In genomic region chr17:84626857-84627305, GRCm38 (mm10) we compare ENCODE assay signal across 7 mouse cellular contexts. TPM values are rescaled to one million over a fixed set of nuclear protein-coding genes. Genes with fewer than 3 reads are reported as not detected.
DNase-seq lines count a peak whose midpoint lies in the region; ATAC-seq and TF ChIP-seq lines count a peak whose summit lies in the region.

No protein-coding gene starts in this region.

- DNase-seq in lung, postnatal 0 days (ENCODE audit: low spot score), result peak; percentile 27
- DNase-seq in lung, postnatal 14 days, result no peak
- DNase-seq in cerebellum, adult 8-10 months, result peak; percentile 33
- DNase-seq in stomach, postnatal 0 days (ENCODE audit: low spot score), result no peak
- DNase-seq in thymus, postnatal 25 days, result no peak

- ATAC-seq in lung, postnatal 0 days, result peak; percentile 43
- ATAC-seq in forebrain, embryonic 16.5 days, result peak; percentile 51
- no peak for ATAC-seq in limb, embryonic 15.5 days (ENCODE audit: insufficient number of reproducible peaks, low FRiP score, low TSS enrichment, low read depth)
- ATAC-seq in stomach, postnatal 0 days (ENCODE audit: low FRiP score, low TSS enrichment), result no peak

- H3K4me3 ChIP-seq in lung, postnatal 0 days (ENCODE audit: low read depth, low read length), result peak overlapping the region; percentile 47
- H3K4me3 ChIP-seq in forebrain, embryonic 16.5 days (replicated peaks; ENCODE audit: low read length), result peak overlapping the region; percentile 50
- peak overlapping the region; percentile 66 for H3K4me3 ChIP-seq in limb, embryonic 15.5 days
- H3K4me3 ChIP-seq in stomach, postnatal 0 days (ENCODE audit: low read depth, low read length), result peak overlapping the region; percentile 60

- H3K9ac ChIP-seq in lung, postnatal 0 days (replicated peaks; ENCODE audit: low read depth), result 0 out of 2 replicates have a peak overlapping the region, but pooled peaks have one; percentile 12
- peak overlapping the region; percentile 56 for H3K9ac ChIP-seq in forebrain, embryonic 16.5 days (replicated peaks; ENCODE audit: low read depth, low read length)
- H3K9ac ChIP-seq in limb, embryonic 15.5 days, result no peak overlapping the region
- peak overlapping the region; percentile 59 for H3K9ac ChIP-seq in stomach, postnatal 0 days (ENCODE audit: low read length)

- H3K4me2 ChIP-seq in lung, postnatal 0 days (replicated peaks; ENCODE audit: low read depth, low read length), result peak overlapping the region; percentile 78
- H3K4me2 ChIP-seq in forebrain, embryonic 16.5 days (ENCODE audit: low read length), result peak overlapping the region; percentile 58
- H3K4me2 ChIP-seq in limb, embryonic 15.5 days, result peak overlapping the region; percentile 76
- H3K4me2 ChIP-seq in stomach, postnatal 0 days (replicated peaks; ENCODE audit: low read depth), result peak overlapping the region; percentile 77

- H3K27ac ChIP-seq in lung, postnatal 0 days (ENCODE audit: low read length), result peak overlapping the region; percentile 38; the same call in 1 of the 2 replicates
- H3K27ac ChIP-seq in forebrain, embryonic 16.5 days (ENCODE audit: low read length), result no peak overlapping the region
- H3K27ac ChIP-seq in limb, embryonic 15.5 days, result peak overlapping the region; percentile 80
- peak overlapping the region; percentile 24; the same call in 1 of the 2 replicates for H3K27ac ChIP-seq in stomach, postnatal 0 days (replicated peaks)

- H3K9me3 ChIP-seq in lung, postnatal 0 days (ENCODE audit: low read length), result no peaks in the 10 kb centered on the region
- no peaks in the 10 kb centered on the region for H3K9me3 ChIP-seq in forebrain, embryonic 16.5 days (ENCODE audit: control insufficient read depth, low read length)
- no peaks in the 10 kb centered on the region for H3K9me3 ChIP-seq in limb, embryonic 15.5 days
- no peaks in the 10 kb centered on the region for H3K9me3 ChIP-seq in stomach, postnatal 0 days (ENCODE audit: control insufficient read depth, low read length)

- TF ChIP-seq CTCF in lung, postnatal 0 days (IDR thresholded peaks at IDR 0.05), result peak; percentile 34
- peak; percentile 52 for TF ChIP-seq CTCF in stomach, postnatal 0 days (IDR thresholded peaks at IDR 0.05; ENCODE audit: low read depth)

- H3K4me1 ChIP-seq in lung, postnatal 0 days (ENCODE audit: insufficient read depth, low read depth, low read length), result no peaks in the 10 kb centered on the region
- peaks cover 7% of the 10 kb centered on the region; the same call in 1 of the 2 replicates for H3K4me1 ChIP-seq in forebrain, embryonic 16.5 days (replicated peaks; ENCODE audit: control insufficient read depth, insufficient read depth, low read length)
- peaks cover 17% of the 10 kb centered on the region for H3K4me1 ChIP-seq in limb, embryonic 15.5 days
- 0 out of 2 replicates have a peak, but pooled peaks cover 4% of the 10 kb centered on the region for H3K4me1 ChIP-seq in stomach, postnatal 0 days (replicated peaks; ENCODE audit: control insufficient read depth, insufficient read depth)

- H3K27me3 ChIP-seq in lung, postnatal 0 days (replicated peaks; ENCODE audit: insufficient read depth, low read length), result no peaks in the 10 kb centered on the region
- no peaks in the 10 kb centered on the region for H3K27me3 ChIP-seq in forebrain, embryonic 16.5 days (replicated peaks; ENCODE audit: control insufficient read depth, insufficient read depth, low read length)
- no peaks in the 10 kb centered on the region for H3K27me3 ChIP-seq in limb, embryonic 15.5 days
- H3K27me3 ChIP-seq in stomach, postnatal 0 days (ENCODE audit: control insufficient read depth, insufficient read depth, low read length), result no peaks in the 10 kb centered on the region

- WGBS in lung, postnatal 0 days, result 21% methylated on average over 9 of the region's 9 CpGs
- 26% methylated on average over 9 of the region's 9 CpGs for WGBS in forebrain, embryonic 16.5 days
- 23% methylated on average over 9 of the region's 9 CpGs for WGBS in limb, embryonic 15.5 days
- 27% methylated on average over 9 of the region's 9 CpGs for WGBS in stomach, postnatal 0 days

- no peak for TF ChIP-seq EP300 in lung, postnatal 0 days (IDR thresholded peaks at IDR 0.05)
- TF ChIP-seq EP300 in stomach, postnatal 0 days (optimal IDR thresholded peaks at IDR 0.05), result no peak

- no peaks in the 10 kb centered on the region for H3K36me3 ChIP-seq in lung, postnatal 0 days (ENCODE audit: insufficient read depth, low read length)
- H3K36me3 ChIP-seq in forebrain, embryonic 16.5 days (ENCODE audit: control insufficient read depth, insufficient read depth), result no peaks in the 10 kb centered on the region
- H3K36me3 ChIP-seq in limb, embryonic 15.5 days, result no peaks in the 10 kb centered on the region
- H3K36me3 ChIP-seq in stomach, postnatal 0 days (ENCODE audit: control insufficient read depth, insufficient read depth, low read length), result no peaks in the 10 kb centered on the region

RNA-seq across cellular contexts. Expression of gene Dync2li1, which starts 0.6 kb away (rescaled TPM):
- polyA plus RNA-seq in lung, postnatal 0 days (2015; fragmentation: Nextera tagmentation; extraction: Ambion mirVana), result 29.0 and 33.8 TPM in 2 replicates
- 33.0 and 34.4 TPM in 2 replicates for polyA plus RNA-seq in forebrain, embryonic 16.5 days (2015; fragmentation: Nextera tagmentation; extraction: Ambion mirVana)
- polyA plus RNA-seq in limb, embryonic 15.5 days (2015; fragmentation: Nextera tagmentation; extraction: Ambion mirVana), result 26.8 and 29.1 TPM in 2 replicates
- polyA plus RNA-seq in stomach, postnatal 0 days (2015; fragmentation: Nextera tagmentation; extraction: Ambion mirVana), result 13.3 and 14.0 TPM in 2 replicates

RNA-seq across cellular contexts. Expression of gene Abcg8, which starts 49.2 kb away (rescaled TPM):
- polyA plus RNA-seq in lung, postnatal 0 days (2015; fragmentation: Nextera tagmentation; extraction: Ambion mirVana), result not detected in 2 replicates
- not detected in 2 replicates for polyA plus RNA-seq in forebrain, embryonic 16.5 days (2015; fragmentation: Nextera tagmentation; extraction: Ambion mirVana)
- polyA plus RNA-seq in limb, embryonic 15.5 days (2015; fragmentation: Nextera tagmentation; extraction: Ambion mirVana), result 0.10 TPM in 1 of 2 replicates, not detected in the other
- polyA plus RNA-seq in stomach, postnatal 0 days (2015; fragmentation: Nextera tagmentation; extraction: Ambion mirVana), result 0.08 and 0.13 TPM in 2 replicates

RNA-seq across cellular contexts. Expression of gene Abcg5, which starts 55.9 kb away (rescaled TPM):
- polyA plus RNA-seq in lung, postnatal 0 days (2015; fragmentation: Nextera tagmentation; extraction: Ambion mirVana), result 0.40 and 0.61 TPM in 2 replicates
- polyA plus RNA-seq in forebrain, embryonic 16.5 days (2015; fragmentation: Nextera tagmentation; extraction: Ambion mirVana), result 0.87 and 1.0 TPM in 2 replicates
- polyA plus RNA-seq in limb, embryonic 15.5 days (2015; fragmentation: Nextera tagmentation; extraction: Ambion mirVana), result 1.8 and 1.9 TPM in 2 replicates
- polyA plus RNA-seq in stomach, postnatal 0 days (2015; fragmentation: Nextera tagmentation; extraction: Ambion mirVana), result 0.82 and 1.7 TPM in 2 replicates

Comparison
In these comparisons a context has a peak if more than half of its experiments do, and no peak if none do; other contexts are left out.
1. DNase-seq: peak in lung, postnatal 0 days (single experiment) and cerebellum, adult 8-10 months (single experiment); none in lung, postnatal 14 days (single experiment), stomach, postnatal 0 days (single experiment) and thymus, postnatal 25 days (single experiment).
2. ATAC-seq: peak in lung, postnatal 0 days (single experiment) and forebrain, embryonic 16.5 days (single experiment); none in limb, embryonic 15.5 days (single experiment) and stomach, postnatal 0 days (single experiment).
3. Peak in every context shown above with its lines, with median percentiles within 50 percentile points of each other: H3K4me2 ChIP-seq and H3K4me3 ChIP-seq.